Mouse (Mus musculus): Measurements from ENCODE around the gene Cul9. TPM values are rescaled to one million over a fixed set of nuclear protein-coding genes. Genes with fewer than 3 reads are reported as not detected.

The Cul9 gene
- polyA plus RNA-seq (2012; rRNA removed): 37.5 and 50.4 TPM in 2 replicates

GRCm38 (mm10) chr17:46545813-46546564 is at the start of gene Cul9:
Cul9 (minus strand) TSS chr17:46546388.
- TF ChIP-seq CTCF (IDR thresholded peaks at IDR 0.05; ENCODE audit: borderline replicate concordance, extremely low read depth, insufficient read depth, insufficient read length) (no peak), POLR2A (IDR thresholded peaks at IDR 0.05; ENCODE audit: borderline replicate concordance, extremely low read depth, insufficient read depth, insufficient read length, poor library complexity, severe bottlenecking) (peak; percentile 43; the same call in 1 of the 2 replicates)
- DNase-seq (ENCODE audit: low read depth): peak; percentile 94

GRCm38 (mm10) chr17:46595336-46595735 is 49.1 kb upstream of the Cul9 start:
- TF ChIP-seq POLR2A (IDR thresholded peaks at IDR 0.05; ENCODE audit: borderline replicate concordance, extremely low read depth, insufficient read depth, insufficient read length, poor library complexity, severe bottlenecking) (no peak), CTCF (IDR thresholded peaks at IDR 0.05; ENCODE audit: borderline replicate concordance, extremely low read depth, insufficient read depth, insufficient read length) (no peak)
- DNase-seq (ENCODE audit: low read depth): no peak

DNA sequence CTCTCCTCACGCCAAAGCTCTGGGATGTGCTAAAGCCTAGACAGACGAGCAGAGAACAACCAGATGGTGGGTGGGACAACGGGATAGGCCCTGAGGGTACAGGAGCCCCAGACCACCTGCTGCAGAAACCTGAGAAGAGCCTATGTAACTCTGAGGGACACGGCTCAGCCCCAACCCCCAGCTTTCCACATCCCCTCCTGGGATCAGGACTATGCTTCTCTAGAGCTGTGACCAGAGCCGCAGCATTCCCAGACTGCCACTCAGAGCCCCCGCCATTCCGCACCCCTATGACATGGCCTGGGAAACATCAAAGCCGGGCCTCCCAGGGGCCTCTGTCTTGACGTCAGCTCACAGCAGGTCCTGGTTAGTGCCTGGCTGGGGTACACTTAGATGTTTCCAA is 48.4 kb upstream of the Cul9 start:
- DNase-seq (ENCODE audit: low read depth): no peak
- TF ChIP-seq POLR2A (IDR thresholded peaks at IDR 0.05; ENCODE audit: borderline replicate concordance, extremely low read depth, insufficient read depth, insufficient read length, poor library complexity, severe bottlenecking) (no peak), CTCF (IDR thresholded peaks at IDR 0.05; ENCODE audit: borderline replicate concordance, extremely low read depth, insufficient read depth, insufficient read length) (no peak)

DNA sequence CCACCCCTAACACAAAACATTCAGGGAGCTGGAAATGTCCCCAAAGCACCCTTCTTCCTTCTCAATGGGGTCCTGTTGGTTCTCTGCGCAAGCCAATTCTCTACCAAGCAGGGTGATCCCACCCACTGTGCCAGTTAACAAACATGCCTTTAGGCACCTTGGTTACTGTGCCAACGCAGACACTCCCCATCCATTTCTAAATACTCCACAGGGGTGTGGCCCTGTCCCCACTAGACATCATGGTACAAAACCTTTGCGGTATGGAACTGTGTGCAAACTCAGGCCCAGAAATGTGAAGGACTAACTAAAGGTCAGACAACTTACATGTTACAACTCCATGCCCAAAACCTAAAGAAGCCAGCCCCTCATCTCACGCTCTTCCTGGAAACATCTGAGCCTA is 46.9 kb upstream of the Cul9 start:
- TF ChIP-seq CTCF (IDR thresholded peaks at IDR 0.05; ENCODE audit: borderline replicate concordance, extremely low read depth, insufficient read depth, insufficient read length): no peak
- no peak for TF ChIP-seq POLR2A (IDR thresholded peaks at IDR 0.05; ENCODE audit: borderline replicate concordance, extremely low read depth, insufficient read depth, insufficient read length, poor library complexity, severe bottlenecking)
- no peak for DNase-seq (ENCODE audit: low read depth)

DNA sequence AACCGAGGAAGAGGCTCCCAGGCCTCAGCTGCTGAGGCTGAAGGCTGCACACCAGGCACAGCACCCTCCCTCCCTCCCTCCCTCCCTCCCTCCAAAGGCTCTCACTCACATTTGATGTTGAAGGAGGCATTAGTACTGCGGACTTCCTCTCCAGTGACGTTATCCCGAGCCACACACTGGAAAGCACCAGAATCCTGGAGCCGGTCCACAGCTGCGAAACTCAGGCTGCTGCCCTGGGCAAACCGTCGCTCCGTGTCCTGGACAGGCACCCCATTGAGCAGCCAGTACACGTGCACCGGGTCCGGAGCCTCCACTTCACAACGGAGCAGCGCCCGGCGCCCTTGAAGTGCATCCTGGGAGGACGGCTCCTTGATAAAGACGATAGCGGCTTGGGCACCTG is 45.2 kb upstream of the Cul9 start:
- no peak for DNase-seq (ENCODE audit: low read depth)
- TF ChIP-seq CTCF (IDR thresholded peaks at IDR 0.05; ENCODE audit: borderline replicate concordance, extremely low read depth, insufficient read depth, insufficient read length) (no peak), POLR2A (IDR thresholded peaks at IDR 0.05; ENCODE audit: borderline replicate concordance, extremely low read depth, insufficient read depth, insufficient read length, poor library complexity, severe bottlenecking) (no peak)

GRCm38 (mm10) chr17:46590439-46590838 is 44.3 kb upstream of the Cul9 start:
- TF ChIP-seq POLR2A (IDR thresholded peaks at IDR 0.05; ENCODE audit: borderline replicate concordance, extremely low read depth, insufficient read depth, insufficient read length, poor library complexity, severe bottlenecking): no peak
- TF ChIP-seq CTCF (IDR thresholded peaks at IDR 0.05; ENCODE audit: borderline replicate concordance, extremely low read depth, insufficient read depth, insufficient read length): no peak
- no peak for DNase-seq (ENCODE audit: low read depth)

GRCm38 (mm10) chr17:46589635-46590314 is 43.6 kb upstream of the Cul9 start:
- DNase-seq (ENCODE audit: low read depth): no peak
- TF ChIP-seq POLR2A (IDR thresholded peaks at IDR 0.05; ENCODE audit: borderline replicate concordance, extremely low read depth, insufficient read depth, insufficient read length, poor library complexity, severe bottlenecking) (no peak), CTCF (IDR thresholded peaks at IDR 0.05; ENCODE audit: borderline replicate concordance, extremely low read depth, insufficient read depth, insufficient read length) (no peak)

- no peak for DNase-seq (ENCODE audit: low read depth)
- no peak for TF ChIP-seq CTCF (IDR thresholded peaks at IDR 0.05; ENCODE audit: borderline replicate concordance, extremely low read depth, insufficient read depth, insufficient read length)
- TF ChIP-seq POLR2A (IDR thresholded peaks at IDR 0.05; ENCODE audit: borderline replicate concordance, extremely low read depth, insufficient read depth, insufficient read length, poor library complexity, severe bottlenecking): no peak
These were observed 42.7 kb upstream of the Cul9 start for GRCm38 (mm10) chr17:46588913-46589312.

DNA sequence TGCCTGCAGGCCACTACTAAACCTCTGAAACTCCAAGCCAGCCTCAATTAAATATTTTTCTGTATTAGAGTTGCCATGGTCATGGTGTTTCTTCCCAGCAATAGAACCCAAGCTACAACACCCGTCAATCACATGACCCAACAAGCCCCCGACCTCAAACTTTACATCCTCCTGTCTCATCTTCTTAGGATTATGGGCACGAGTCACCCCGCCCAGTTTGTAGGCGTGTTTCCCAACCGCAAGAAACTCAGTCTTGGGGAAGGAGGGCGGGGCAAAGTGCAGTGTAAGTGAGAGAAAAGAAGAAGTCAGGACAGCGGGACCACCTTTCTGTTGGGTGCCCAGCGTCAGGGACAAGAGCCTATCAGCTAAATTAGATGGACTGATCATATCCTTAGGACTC is 42.0 kb upstream of the Cul9 start:
- no peak for DNase-seq (ENCODE audit: low read depth)
- TF ChIP-seq POLR2A (IDR thresholded peaks at IDR 0.05; ENCODE audit: borderline replicate concordance, extremely low read depth, insufficient read depth, insufficient read length, poor library complexity, severe bottlenecking) (no peak), CTCF (IDR thresholded peaks at IDR 0.05; ENCODE audit: borderline replicate concordance, extremely low read depth, insufficient read depth, insufficient read length) (no peak)

GRCm38 (mm10) chr17:46586327-46586726 is 40.1 kb upstream of the Cul9 start:
- no peak for DNase-seq (ENCODE audit: low read depth)
- TF ChIP-seq CTCF (IDR thresholded peaks at IDR 0.05; ENCODE audit: borderline replicate concordance, extremely low read depth, insufficient read depth, insufficient read length) (no peak), POLR2A (IDR thresholded peaks at IDR 0.05; ENCODE audit: borderline replicate concordance, extremely low read depth, insufficient read depth, insufficient read length, poor library complexity, severe bottlenecking) (no peak)

GRCm38 (mm10) chr17:46578650-46579049 is 32.5 kb upstream of the Cul9 start:
- peak; percentile 43; the same call in 1 of the 2 replicates for TF ChIP-seq CTCF (IDR thresholded peaks at IDR 0.05; ENCODE audit: borderline replicate concordance, extremely low read depth, insufficient read depth, insufficient read length)
- no peak for TF ChIP-seq POLR2A (IDR thresholded peaks at IDR 0.05; ENCODE audit: borderline replicate concordance, extremely low read depth, insufficient read depth, insufficient read length, poor library complexity, severe bottlenecking)

More at GRCm38 (mm10) chr17:46578650-46579049, 32.5 kb upstream of the Cul9 start:
- peak; percentile 31 for DNase-seq (ENCODE audit: low read depth)

Measured in brain, embryonic 14.5 days (tissue).